Mouse (Mus musculus) liver, embryonic 14.5 days (tissue): ENCODE measurements around the gene Nr1d1. TPM values are rescaled to one million over a fixed set of nuclear protein-coding genes. Genes with fewer than 3 reads are reported as not detected.

Source experiments
- ATAC-seq: fragments of 200-750 bp; cut with Nextera tagmentation; 2 replicates; pipeline ENCODE4 v1.8.0; 2017; ENCODE audit warnings: moderate number of reproducible peaks, mild to moderate bottlenecking, moderate library complexity; ENCODE audit not compliant: insufficient read depth
- DNase-seq, 3 experiments: peaks; one replicate each; pipeline ENCODE4 v3.0.0-alpha.2; 2012 to 2013; ENCODE audit warnings: low read depth in 3 of 3, low spot score in 3 of 3
- H3K27ac ChIP-seq: fragments of 300-500 bp; sonication (generic); 2 replicates; pipeline ENCODE4 v1.5.1; 2014; ENCODE audit warnings: moderate library complexity, mild to moderate bottlenecking, control low read depth, inconsistent platforms
- H3K27me3 ChIP-seq: fragments of 300-500 bp; sonication (generic); 2 replicates; pipeline ENCODE4 v1.6.1; 2014; ENCODE audit warnings: mild to moderate bottlenecking, low read length, moderate library complexity; ENCODE audit not compliant: control insufficient read depth, insufficient read depth
- H3K36me3 ChIP-seq: fragments of 300-500 bp; sonication (generic); replicated peaks from 2 replicates; pipeline ENCODE4 v1.6.1; 2014; ENCODE audit warnings: low read depth; ENCODE audit not compliant: control insufficient read depth, insufficient read depth
- H3K4me1 ChIP-seq, 2 experiments: fragments of 200-500 bp in 1 of 2; fragments of 300-500 bp in 1 of 2; sonication (generic) in 1 of 2; replicated peaks; 2 replicates each; pipeline ENCODE4 v1.6.1; 2012 to 2014; ENCODE audit warnings: antibody characterized with exemption in 1 of 2, inconsistent platforms in 1 of 2, low read length in 1 of 2; ENCODE audit not compliant: control insufficient read depth in 2 of 2, insufficient read depth in 2 of 2
- H3K4me2 ChIP-seq: fragments of 300-500 bp; sonication (generic); 2 replicates; pipeline ENCODE4 v1.6.1; 2014; ENCODE audit warnings: low read depth, mild to moderate bottlenecking, control low read depth, moderate library complexity
- H3K4me3 ChIP-seq, 2 experiments: fragments of 200-500 bp in 1 of 2; fragments of 300-500 bp in 1 of 2; sonication (generic) in 1 of 2; 2 replicates each; pipeline ENCODE4 v1.5.1; 2012 to 2014; ENCODE audit warnings: low read depth in 2 of 2, low read length in 2 of 2, mild to moderate bottlenecking in 2 of 2, control low read depth in 1 of 2, inconsistent platforms in 1 of 2, moderate library complexity in 1 of 2; ENCODE audit not compliant: insufficient read depth in 1 of 2
- H3K9ac ChIP-seq: fragments of 300-500 bp; sonication (generic); replicated peaks from 2 replicates; pipeline ENCODE4 v1.6.1; 2014; ENCODE audit warnings: mild to moderate bottlenecking, control low read depth, moderate library complexity
- H3K9me3 ChIP-seq: fragments of 300-500 bp; sonication (generic); 2 replicates; pipeline ENCODE4 v1.6.1; 2016; ENCODE audit warnings: low read length, mixed read lengths; ENCODE audit not compliant: control insufficient read depth
- CTCF ChIP-seq: IDR thresholded peaks from 2 replicates; pipeline ENCODE4 v1.5.1; 2016; ENCODE audit warnings: antibody characterized with exemption, low read depth, control low read depth
- EP300 ChIP-seq: IDR thresholded peaks from 2 replicates; pipeline ENCODE4 v1.6.1; 2016; ENCODE audit warnings: antibody characterized with exemption, low read depth
- WGBS: fragments of 180-500 bp; shearing (Covaris S2); extraction: QIAGEN DNeasy Blood & Tissue Kit; methylation state at CpG from one replicate; pipeline ENCODE4 v1.1.7; 2014; ENCODE audit not compliant: insufficient replicate concordance; 5-methylcytosine and 5-hydroxymethylcytosine counted together
- polyA plus RNA-seq, 2 experiments: library from polyadenylated mRNA; depleted of rRNA in 1 of 2; stranded (reverse) in 1 of 2; unstranded in 1 of 2; fragments of >200 nt; fragmentation: Nextera tagmentation in 1 of 2; extraction: Ambion mirVana in 1 of 2; gene quantifications; 2 replicates each; pipeline versions ENCODE4 v1.2.1 to v1.2.3; 2012 to 2014

Gene Nr1d1
- polyA plus RNA-seq, 2 experiments: 0.58 to 0.65 TPM

DNA sequence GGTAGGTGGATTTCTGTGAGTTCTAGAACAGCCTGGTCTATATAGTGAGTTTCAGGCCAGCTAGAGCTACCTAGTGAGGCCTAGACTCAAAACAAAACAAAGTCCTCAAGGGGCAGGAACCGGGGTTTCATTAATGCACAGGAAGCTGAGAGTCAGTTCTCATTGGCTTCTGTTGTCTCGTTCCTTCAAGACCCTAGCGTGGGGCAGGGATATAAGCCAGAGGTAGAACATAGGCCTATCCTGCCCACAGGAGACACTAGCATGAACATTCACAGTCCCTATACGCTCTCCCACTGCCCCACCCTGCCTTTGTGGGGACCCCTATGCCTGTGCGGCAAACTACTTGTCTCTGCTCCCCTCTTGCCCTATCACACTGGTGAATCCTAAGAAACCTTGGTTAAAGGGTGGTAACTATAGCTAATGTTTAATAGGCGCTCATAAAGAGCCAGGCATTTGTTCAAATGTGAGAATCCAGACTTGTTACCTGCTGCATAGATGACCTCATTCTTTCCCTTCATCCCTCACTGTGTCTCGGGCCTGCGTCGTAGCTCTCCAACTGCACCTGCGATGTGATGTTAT lies 22.5 kb downstream of the Nr1d1 start:
- peaks cover 81 to 94% of the 10 kb centered on the region in 2 experiments for H3K4me1 ChIP-seq
- H3K36me3 ChIP-seq: peaks cover 6% of the 10 kb centered on the region; the same call in 1 of the 2 replicates
- H3K27ac ChIP-seq: peak overlapping the region; percentile 49
- no peak overlapping the region; the same call in 1 of the 2 replicates for H3K4me2 ChIP-seq
- no peak for TF ChIP-seq EP300
- no peak for TF ChIP-seq CTCF
- WGBS: 73% methylated on average over 10 of the region's 10 CpGs
- no peak overlapping the region; the same call in 1 of the 2 replicates for H3K9ac ChIP-seq
- no peaks in the 10 kb centered on the region for H3K27me3 ChIP-seq
- no peaks in the 10 kb centered on the region for H3K9me3 ChIP-seq
- DNase-seq: no peak
- no peak overlapping the region for H3K4me3 ChIP-seq
- ATAC-seq: no peak

DNA sequence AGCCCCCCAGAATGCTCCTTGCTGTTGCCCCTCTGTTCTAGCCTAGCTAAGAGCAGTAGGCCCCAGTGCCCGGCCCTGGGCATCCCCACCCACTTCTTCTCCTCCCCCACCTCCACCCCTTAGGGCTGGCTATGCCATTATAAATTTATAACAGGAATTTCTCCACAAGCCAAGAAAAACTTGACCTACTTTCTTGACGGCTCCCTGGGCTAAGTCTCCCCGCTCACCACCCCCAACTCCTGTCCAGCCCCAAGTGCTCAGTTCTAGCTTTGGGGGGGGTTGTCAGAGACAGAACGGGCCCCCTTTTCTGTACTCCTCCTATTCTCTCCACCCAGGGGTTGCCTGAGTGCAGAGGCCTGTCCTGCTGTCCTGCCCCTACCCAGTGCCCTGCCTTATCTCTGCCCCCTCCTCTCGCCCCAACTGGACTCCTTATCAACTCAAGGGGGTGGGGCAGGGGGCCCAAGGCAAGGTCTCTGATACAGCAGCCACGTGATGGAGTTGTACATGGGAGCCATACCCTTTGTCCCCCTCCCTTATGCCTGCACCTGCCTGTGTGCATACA lies 23.8 kb downstream of the Nr1d1 start:
- Histone ChIP-seq H3K27me3 (no peaks in the 10 kb centered on the region), H3K4me3 (peak overlapping the region; percentile 21 to 37; a peak in 2 of 4 replicates), H3K9me3 (no peaks in the 10 kb centered on the region), H3K9ac (peak overlapping the region; percentile 53), H3K4me2 (peak overlapping the region; percentile 59), H3K27ac (peak overlapping the region; percentile 49), H3K36me3 (peaks cover 4% of the 10 kb centered on the region; the same call in 1 of the 2 replicates), H3K4me1 (peaks cover 84 to 96% of the 10 kb centered on the region in 2 experiments)
- WGBS: 7% methylated on average over 6 of the region's 6 CpGs
- peak; percentile 83 for ATAC-seq
- TF ChIP-seq EP300: peak; percentile 60
- no peak for TF ChIP-seq CTCF
- DNase-seq: peak in 2 of 3 experiments; percentile 69 to 70

DNA sequence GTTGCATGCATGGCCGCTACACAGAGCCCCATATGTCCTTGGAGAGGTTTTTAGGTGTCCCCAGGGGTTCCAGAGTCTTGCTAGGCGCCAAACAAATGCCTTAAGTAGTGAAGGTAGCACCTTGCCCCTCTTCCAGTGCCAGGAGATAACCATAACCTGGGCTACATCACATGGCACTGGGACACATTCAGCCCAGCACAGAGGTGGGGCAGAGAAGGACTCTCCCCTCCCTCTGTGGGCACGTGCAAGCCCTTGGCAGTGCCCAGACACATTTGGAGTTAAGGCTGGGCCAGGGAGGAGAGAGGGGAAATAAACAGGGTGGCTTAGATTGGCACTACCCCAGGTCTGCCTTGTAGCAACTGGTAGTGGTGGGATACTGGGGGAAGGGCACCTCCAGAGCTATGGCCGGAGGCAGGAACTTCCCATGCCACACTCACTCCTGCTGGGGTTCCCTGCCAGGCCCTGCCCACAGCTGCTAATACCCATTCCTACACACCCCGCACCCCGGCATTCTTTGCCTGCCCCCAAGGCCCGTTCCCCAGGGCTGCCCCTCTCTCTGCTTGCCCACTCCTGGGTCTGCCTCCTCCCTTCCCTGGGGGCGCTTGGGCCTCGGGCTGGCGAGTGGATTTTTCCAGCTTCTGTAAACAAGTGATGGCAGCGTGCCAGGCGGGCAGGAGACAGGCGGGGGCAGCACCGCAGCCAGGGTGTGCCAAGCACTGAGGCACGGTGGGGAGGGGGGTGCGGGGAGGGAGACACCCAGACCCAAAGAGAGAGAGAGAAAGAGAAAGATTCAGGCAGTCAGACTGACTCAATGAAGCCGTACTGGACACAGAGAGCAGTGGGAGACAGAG lies 24.6 kb downstream of the Nr1d1 start:
- TF ChIP-seq EP300 (no peak), CTCF (0 out of 2 replicates have a peak, but pooled peaks have one; percentile 4)
- no peaks in the 10 kb centered on the region for H3K9me3 ChIP-seq
- H3K9ac ChIP-seq: peak overlapping the region; percentile 53
- peak overlapping the region; percentile 49 for H3K27ac ChIP-seq
- H3K27me3 ChIP-seq: no peaks in the 10 kb centered on the region
- peak overlapping the region; percentile 59 for H3K4me2 ChIP-seq
- ATAC-seq (no peak), DNase-seq (no peak)
- peak overlapping the region in 1 of 2 experiments; percentile 37; a peak in 2 of 4 replicates for H3K4me3 ChIP-seq
- peaks cover 80 to 96% of the 10 kb centered on the region in 2 experiments for H3K4me1 ChIP-seq
- peaks cover 4% of the 10 kb centered on the region; the same call in 1 of the 2 replicates for H3K36me3 ChIP-seq
- 31% methylated on average over 17 of the region's 17 CpGs for WGBS

DNA sequence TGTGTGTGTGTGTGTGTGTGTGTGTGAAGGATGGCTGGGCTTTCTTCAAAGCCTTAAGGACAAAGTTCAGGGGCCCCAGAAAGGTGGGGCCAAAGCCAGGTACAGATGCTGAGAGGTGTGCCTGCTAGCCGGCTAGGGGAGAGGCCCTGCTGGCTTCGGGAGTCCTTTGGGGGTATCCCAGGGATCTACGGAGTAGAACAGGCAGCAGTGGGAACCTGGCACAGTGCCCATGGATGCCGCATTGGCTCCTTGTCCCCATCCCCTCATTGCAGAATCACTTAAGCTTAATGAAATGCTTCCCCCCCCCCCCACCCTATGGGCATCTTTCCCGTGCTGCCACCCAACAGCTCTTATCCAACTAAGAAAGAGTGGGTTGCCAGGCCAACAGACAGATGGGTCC lies 25.4 kb downstream of the Nr1d1 start:
- H3K9me3 ChIP-seq: no peaks in the 10 kb centered on the region
- WGBS: 70% methylated on average over 5 of the region's 5 CpGs
- H3K27ac ChIP-seq: peak overlapping the region; percentile 49; the same call in 1 of the 2 replicates
- H3K4me1 ChIP-seq: peaks cover 74 to 90% of the 10 kb centered on the region in 2 experiments
- no peaks in the 10 kb centered on the region for H3K27me3 ChIP-seq
- H3K4me3 ChIP-seq: no peak overlapping the region
- no peak overlapping the region for H3K4me2 ChIP-seq
- DNase-seq (no peak), ATAC-seq (no peak)
- H3K36me3 ChIP-seq: peaks cover 4% of the 10 kb centered on the region; the same call in 1 of the 2 replicates
- TF ChIP-seq EP300 (no peak), CTCF (no peak)
- H3K9ac ChIP-seq: no peak overlapping the region
